Mouse (Mus musculus): ENCODE results near the gene Pdzrn3. TPM values are rescaled to one million over a fixed set of nuclear protein-coding genes. Genes with fewer than 3 reads are reported as not detected.

Pdzrn3 gene
- total and polyA plus RNA-seq, 3 experiments, result 0.33 TPM; not detected in 2

DNA sequence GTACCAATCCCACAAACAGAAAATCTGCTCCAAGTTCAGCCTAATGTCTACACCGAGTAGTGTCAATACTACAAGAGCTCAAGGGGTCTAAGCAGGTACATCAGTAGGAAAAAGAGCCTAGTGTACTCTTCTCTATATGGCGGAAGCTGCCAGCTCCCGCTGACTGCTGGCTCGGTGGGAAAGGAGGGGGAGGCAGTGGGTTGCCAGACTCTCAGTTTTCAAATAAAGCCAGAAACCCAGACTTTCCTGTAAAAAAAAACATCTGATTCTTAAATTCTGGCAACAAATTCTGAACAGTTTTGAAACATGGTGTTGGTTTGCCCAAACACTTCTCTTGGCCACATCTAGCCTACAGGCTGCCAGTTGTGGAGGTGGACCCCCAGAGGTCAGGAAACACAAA, 88.3 kb downstream of the Pdzrn3 start:
- TF ChIP-seq TAL1 (conservative IDR thresholded peaks at IDR 0.05; ENCODE audit: low read depth, low read length) (no peak), POLR2AphosphoS5 (IDR thresholded peaks at IDR 0.05; ENCODE audit: insufficient replicate concordance, low read depth, low read length) (no peak), CTCF (IDR thresholded peaks at IDR 0.05; ENCODE audit: low read depth, low read length) (no peak)
- Histone ChIP-seq H3K27me3 (ENCODE audit: insufficient read depth, low read length) (no peaks in the 10 kb centered on the region), H3K9me3 (replicated peaks) (peaks cover 66% of the 10 kb centered on the region), H3K4me3 (ENCODE audit: low read depth, low read length) (no peak overlapping the region), H3K36me3 (replicated peaks) (no peaks in the 10 kb centered on the region), H3K4me1 (ENCODE audit: insufficient read depth, low read depth, low read length) (no peaks in the 10 kb centered on the region)
- ATAC-seq (ENCODE audit: extremely low read depth, insufficient number of reproducible peaks, low FRiP score, poor library complexity, severe bottlenecking) (no peak), DNase-seq (ENCODE audit: low spot score) (no peak)

DNA sequence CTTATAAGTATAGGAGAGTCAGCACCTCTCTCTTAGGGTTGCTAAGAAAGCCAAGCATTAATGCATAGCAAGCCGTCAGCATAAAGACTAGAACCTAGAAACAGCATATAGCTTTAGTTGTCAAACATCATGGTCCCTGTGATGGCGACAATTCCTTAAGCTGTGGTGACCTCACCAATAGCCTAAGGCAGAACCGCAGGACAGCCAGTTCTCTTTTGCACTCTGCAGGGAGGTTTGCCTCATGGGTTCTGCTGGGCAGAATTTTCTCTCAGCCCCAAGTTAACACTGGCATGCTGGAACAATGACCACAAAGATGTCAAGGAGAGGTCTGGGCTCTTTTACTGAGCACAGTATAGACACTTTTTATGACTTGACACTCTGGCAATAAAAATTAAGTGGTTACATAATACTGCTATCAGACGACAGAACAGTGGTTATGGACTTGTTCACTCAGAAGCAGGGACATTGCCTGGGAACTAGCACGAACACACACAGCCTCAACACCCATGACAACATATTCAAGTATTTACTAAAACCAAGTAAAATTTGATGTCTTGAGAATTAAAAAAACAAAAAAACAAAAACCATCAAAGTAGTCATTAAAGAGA, 90.0 kb downstream of the Pdzrn3 start:
- Histone ChIP-seq H3K9me3 (replicated peaks) (peaks cover 61% of the 10 kb centered on the region), H3K4me3 (ENCODE audit: low read depth, low read length) (no peak overlapping the region), H3K36me3 (replicated peaks) (no peaks in the 10 kb centered on the region), H3K27me3 (ENCODE audit: insufficient read depth, low read length) (no peaks in the 10 kb centered on the region), H3K4me1 (ENCODE audit: insufficient read depth, low read depth, low read length) (no peaks in the 10 kb centered on the region)
- TF ChIP-seq GATA1 (IDR thresholded peaks at IDR 0.05; ENCODE audit: borderline replicate concordance, low read length), result no peak
- no peak for TF ChIP-seq GATA2 (IDR thresholded peaks at IDR 0.05; ENCODE audit: borderline replicate concordance, low read depth, low read length)
- TF ChIP-seq CTCF (IDR thresholded peaks at IDR 0.05; ENCODE audit: low read depth, low read length), result no peak
- no peak for TF ChIP-seq POLR2AphosphoS5 (IDR thresholded peaks at IDR 0.05; ENCODE audit: insufficient replicate concordance, low read depth, low read length)
- TF ChIP-seq TAL1 (conservative IDR thresholded peaks at IDR 0.05; ENCODE audit: low read depth, low read length), result no peak
- ATAC-seq (ENCODE audit: extremely low read depth, insufficient number of reproducible peaks, low FRiP score, poor library complexity, severe bottlenecking) (no peak), DNase-seq (ENCODE audit: low spot score) (no peak)

GRCm38 (mm10) chr6:101287077-101287476, 90.6 kb downstream of the Pdzrn3 start:
- TF ChIP-seq POLR2AphosphoS5 (IDR thresholded peaks at IDR 0.05; ENCODE audit: insufficient replicate concordance, low read depth, low read length) (no peak), GATA2 (IDR thresholded peaks at IDR 0.05; ENCODE audit: borderline replicate concordance, low read depth, low read length) (no peak), GATA1 (IDR thresholded peaks at IDR 0.05; ENCODE audit: borderline replicate concordance, low read length) (no peak), TAL1 (conservative IDR thresholded peaks at IDR 0.05; ENCODE audit: low read depth, low read length) (no peak), CTCF (IDR thresholded peaks at IDR 0.05; ENCODE audit: low read depth, low read length) (no peak)
- peaks cover 61% of the 10 kb centered on the region for H3K9me3 ChIP-seq (replicated peaks)

DNA sequence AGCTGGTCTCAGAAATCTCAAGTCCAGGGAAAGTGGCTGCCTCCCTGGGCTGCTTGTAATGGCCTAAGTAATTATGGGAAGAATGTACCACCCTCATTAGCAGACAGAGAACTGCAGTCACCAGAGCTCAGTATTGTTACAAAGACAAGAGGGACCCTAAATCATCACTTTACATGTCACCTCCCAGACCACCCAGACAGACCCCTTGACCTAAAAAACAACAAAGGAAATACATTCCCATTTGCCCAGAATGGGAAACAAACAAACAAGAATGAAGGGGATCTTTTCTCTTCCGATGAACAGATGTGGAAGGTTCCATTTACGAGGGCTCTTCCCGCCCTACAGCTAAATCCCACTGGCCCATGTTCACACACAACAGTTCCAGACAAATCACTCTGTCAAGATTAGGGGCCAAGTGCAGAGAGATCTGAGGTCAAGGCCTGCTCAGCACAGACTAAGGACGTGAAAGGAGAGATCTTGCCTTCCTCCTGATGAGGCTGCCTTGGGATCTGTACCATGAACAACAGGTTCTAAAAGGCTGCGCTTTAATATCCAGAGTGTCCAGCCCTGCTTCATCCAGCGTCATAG, 93.2 kb downstream of the Pdzrn3 start:
- ATAC-seq (ENCODE audit: extremely low read depth, insufficient number of reproducible peaks, low FRiP score, poor library complexity, severe bottlenecking) (no peak), DNase-seq (ENCODE audit: low spot score) (no peak)
- Histone ChIP-seq H3K4me1 (ENCODE audit: insufficient read depth, low read depth, low read length) (no peaks in the 10 kb centered on the region), H3K9me3 (replicated peaks) (peaks cover 56% of the 10 kb centered on the region), H3K36me3 (replicated peaks) (no peaks in the 10 kb centered on the region), H3K27me3 (ENCODE audit: insufficient read depth, low read length) (no peaks in the 10 kb centered on the region), H3K4me3 (ENCODE audit: low read depth, low read length) (no peak overlapping the region)
- TF ChIP-seq GATA2 (IDR thresholded peaks at IDR 0.05; ENCODE audit: borderline replicate concordance, low read depth, low read length) (no peak), TAL1 (conservative IDR thresholded peaks at IDR 0.05; ENCODE audit: low read depth, low read length) (0 out of 2 replicates have a peak, but pooled peaks have one; percentile 8)

More at GRCm38 (mm10) chr6:101287077-101287476, 90.6 kb downstream of the Pdzrn3 start:
- no peaks in the 10 kb centered on the region for H3K36me3 ChIP-seq (replicated peaks)
- no peak overlapping the region for H3K4me3 ChIP-seq (ENCODE audit: low read depth, low read length)
- H3K27me3 ChIP-seq (ENCODE audit: insufficient read depth, low read length), result no peaks in the 10 kb centered on the region
- DNase-seq (ENCODE audit: low spot score), result no peak
- ATAC-seq (ENCODE audit: extremely low read depth, insufficient number of reproducible peaks, low FRiP score, poor library complexity, severe bottlenecking), result no peak
- H3K4me1 ChIP-seq (ENCODE audit: insufficient read depth, low read depth, low read length), result no peaks in the 10 kb centered on the region

DNA sequence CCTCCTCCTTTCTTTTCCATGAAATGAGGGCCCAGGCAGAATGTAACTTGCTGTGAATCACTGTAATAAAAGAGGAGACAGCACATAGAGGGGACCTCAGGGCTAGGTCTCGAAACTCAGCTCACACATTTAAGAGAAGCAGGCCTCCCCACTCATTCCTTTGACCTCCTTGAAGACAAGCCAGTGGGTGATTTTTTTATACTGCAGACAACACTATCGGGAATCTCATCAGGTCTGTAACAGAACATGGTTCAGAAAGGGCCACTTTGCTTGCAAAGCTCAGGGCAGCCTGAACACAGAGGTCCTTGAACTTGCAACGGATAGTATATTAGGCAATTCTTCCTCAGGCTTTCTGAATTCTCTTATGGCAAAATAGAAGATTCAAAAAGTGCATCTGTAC, 93.8 kb downstream of the Pdzrn3 start:
- H3K9me3 ChIP-seq (replicated peaks), result peaks cover 55% of the 10 kb centered on the region
- H3K4me3 ChIP-seq (ENCODE audit: low read depth, low read length), result no peak overlapping the region
- no peaks in the 10 kb centered on the region for H3K36me3 ChIP-seq (replicated peaks)
- no peak for TF ChIP-seq GATA2 (IDR thresholded peaks at IDR 0.05; ENCODE audit: borderline replicate concordance, low read depth, low read length)
- TF ChIP-seq POLR2AphosphoS5 (IDR thresholded peaks at IDR 0.05; ENCODE audit: insufficient replicate concordance, low read depth, low read length), result no peak
- TF ChIP-seq CTCF (IDR thresholded peaks at IDR 0.05; ENCODE audit: low read depth, low read length), result no peak
- no peak for TF ChIP-seq TAL1 (conservative IDR thresholded peaks at IDR 0.05; ENCODE audit: low read depth, low read length)
- no peak for TF ChIP-seq GATA1 (IDR thresholded peaks at IDR 0.05; ENCODE audit: borderline replicate concordance, low read length)
- no peak for DNase-seq (ENCODE audit: low spot score)
- no peaks in the 10 kb centered on the region for H3K27me3 ChIP-seq (ENCODE audit: insufficient read depth, low read length)
- no peaks in the 10 kb centered on the region for H3K4me1 ChIP-seq (ENCODE audit: insufficient read depth, low read depth, low read length)
- no peak for ATAC-seq (ENCODE audit: extremely low read depth, insufficient number of reproducible peaks, low FRiP score, poor library complexity, severe bottlenecking)

DNA sequence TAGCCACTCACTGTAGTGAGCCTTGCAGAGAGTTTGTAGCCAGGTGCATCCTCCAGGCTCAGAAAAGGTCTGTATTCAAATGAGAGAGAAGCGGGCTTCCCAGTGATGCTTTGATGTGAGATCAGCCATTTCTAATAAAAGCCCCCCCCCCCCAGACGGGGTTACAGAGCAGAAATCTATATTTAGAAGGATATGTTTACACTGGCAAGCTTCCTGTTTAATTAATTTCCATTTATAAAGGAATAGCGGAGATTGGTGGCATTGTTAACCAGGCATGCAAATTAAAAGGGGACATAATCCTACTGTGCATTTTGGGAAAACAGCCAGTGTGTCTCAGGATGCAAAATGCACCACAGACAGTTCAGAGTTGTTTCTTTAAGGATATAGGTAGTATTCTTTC, 96.1 kb downstream of the Pdzrn3 start:
- peaks cover 61% of the 10 kb centered on the region for H3K9me3 ChIP-seq (replicated peaks)
- no peaks in the 10 kb centered on the region for H3K36me3 ChIP-seq (replicated peaks)
- TF ChIP-seq GATA2 (IDR thresholded peaks at IDR 0.05; ENCODE audit: borderline replicate concordance, low read depth, low read length) (no peak), POLR2AphosphoS5 (IDR thresholded peaks at IDR 0.05; ENCODE audit: insufficient replicate concordance, low read depth, low read length) (no peak), TAL1 (conservative IDR thresholded peaks at IDR 0.05; ENCODE audit: low read depth, low read length) (no peak), GATA1 (IDR thresholded peaks at IDR 0.05; ENCODE audit: borderline replicate concordance, low read length) (no peak), CTCF (IDR thresholded peaks at IDR 0.05; ENCODE audit: low read depth, low read length) (no peak)
- H3K4me3 ChIP-seq (ENCODE audit: low read depth, low read length), result no peak overlapping the region
- no peaks in the 10 kb centered on the region for H3K27me3 ChIP-seq (ENCODE audit: insufficient read depth, low read length)
- no peak for DNase-seq (ENCODE audit: low spot score)
- no peaks in the 10 kb centered on the region for H3K4me1 ChIP-seq (ENCODE audit: insufficient read depth, low read depth, low read length)
- no peak for ATAC-seq (ENCODE audit: extremely low read depth, insufficient number of reproducible peaks, low FRiP score, poor library complexity, severe bottlenecking)
